Mouse (Mus musculus) lung, embryonic 15.5 days (tissue): ENCODE measurements around the gene Tmem131l. TPM values are rescaled to one million over a fixed set of nuclear protein-coding genes. Genes with fewer than 3 reads are reported as not detected.

Experiments used
- ATAC-seq: fragments of 200-750 bp; cut with Nextera tagmentation; 2 replicates; pipeline ENCODE4 v1.8.0; 2017; ENCODE audit warnings: moderate number of reproducible peaks, borderline replicate concordance; ENCODE audit not compliant: low FRiP score, low TSS enrichment; ENCODE audit errors: extremely low read depth
- H3K27ac ChIP-seq: fragments of 300-500 bp; sonication (generic); 2 replicates; pipeline ENCODE4 v1.5.1; 2015; ENCODE audit warnings: moderate library complexity, mild to moderate bottlenecking, inconsistent platforms
- H3K27me3 ChIP-seq: fragments of 300-500 bp; sonication (generic); 2 replicates; pipeline ENCODE4 v1.6.1; 2015; ENCODE audit warnings: inconsistent platforms
- H3K36me3 ChIP-seq: fragments of 300-500 bp; sonication (generic); 2 replicates; pipeline ENCODE4 v1.6.1; 2015; ENCODE audit warnings: inconsistent platforms
- H3K4me1 ChIP-seq: fragments of 300-500 bp; sonication (generic); 2 replicates; pipeline ENCODE4 v1.6.1; 2015; ENCODE audit warnings: inconsistent platforms
- H3K4me2 ChIP-seq: fragments of 300-500 bp; sonication (generic); 2 replicates; pipeline ENCODE4 v1.6.1; 2015; ENCODE audit warnings: inconsistent platforms, mild to moderate bottlenecking, moderate library complexity
- H3K4me3 ChIP-seq: fragments of 300-500 bp; sonication (generic); 2 replicates; pipeline ENCODE4 v1.5.1; 2015; ENCODE audit warnings: mild to moderate bottlenecking, inconsistent platforms
- H3K9ac ChIP-seq: fragments of 300-500 bp; sonication (generic); 2 replicates; pipeline ENCODE4 v1.6.1; 2015; ENCODE audit warnings: inconsistent platforms
- H3K9me3 ChIP-seq: fragments of 300-500 bp; sonication (generic); 2 replicates; pipeline ENCODE4 v1.6.1; 2016; ENCODE audit warnings: inconsistent platforms
- WGBS: fragments of 180-500 bp; shearing (Covaris S2); methylation state at CpG from one replicate; pipeline ENCODE4 v1.1.7; 2015; 5-methylcytosine and 5-hydroxymethylcytosine counted together
- polyA plus RNA-seq: library from polyadenylated mRNA; unstranded; fragments of >200 nt; fragmentation: Nextera tagmentation; extraction: Ambion mirVana; gene quantifications from 2 replicates; pipeline ENCODE4 v1.2.1, GENCODE M21; 2015

Gene Tmem131l
- polyA plus RNA-seq, 1 experiment from 2014 or later, result 55.9 TPM

DNA sequence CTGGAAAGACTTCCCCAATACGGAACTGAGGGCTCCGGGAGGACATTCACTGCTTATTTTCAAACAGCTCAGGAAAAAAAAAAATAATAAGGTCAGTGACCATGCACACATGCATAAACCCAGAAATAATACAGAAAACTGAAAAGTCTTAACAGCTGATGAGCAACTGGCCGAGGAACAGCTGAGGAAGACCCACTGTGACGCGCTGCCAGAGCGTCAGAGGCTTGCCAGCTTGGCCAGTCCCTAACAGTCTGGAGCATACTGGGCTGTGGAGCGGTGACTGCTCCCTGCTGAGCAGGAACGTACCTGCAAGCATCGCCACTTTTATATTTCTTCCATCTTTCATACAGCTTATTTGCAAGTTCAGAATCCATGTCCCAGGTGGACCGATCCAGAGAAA lies 105.5 kb downstream of the Tmem131l start:
- ATAC-seq, result no peak
- Histone ChIP-seq H3K27me3 (no peaks in the 10 kb centered on the region), H3K36me3 (peaks cover 61% of the 10 kb centered on the region), H3K4me3 (no peak overlapping the region), H3K9me3 (no peaks in the 10 kb centered on the region), H3K4me2 (no peak overlapping the region), H3K27ac (no peak overlapping the region), H3K9ac (no peak overlapping the region), H3K4me1 (no peaks in the 10 kb centered on the region)
- 96% methylated on average over 10 of the region's 10 CpGs for WGBS

DNA sequence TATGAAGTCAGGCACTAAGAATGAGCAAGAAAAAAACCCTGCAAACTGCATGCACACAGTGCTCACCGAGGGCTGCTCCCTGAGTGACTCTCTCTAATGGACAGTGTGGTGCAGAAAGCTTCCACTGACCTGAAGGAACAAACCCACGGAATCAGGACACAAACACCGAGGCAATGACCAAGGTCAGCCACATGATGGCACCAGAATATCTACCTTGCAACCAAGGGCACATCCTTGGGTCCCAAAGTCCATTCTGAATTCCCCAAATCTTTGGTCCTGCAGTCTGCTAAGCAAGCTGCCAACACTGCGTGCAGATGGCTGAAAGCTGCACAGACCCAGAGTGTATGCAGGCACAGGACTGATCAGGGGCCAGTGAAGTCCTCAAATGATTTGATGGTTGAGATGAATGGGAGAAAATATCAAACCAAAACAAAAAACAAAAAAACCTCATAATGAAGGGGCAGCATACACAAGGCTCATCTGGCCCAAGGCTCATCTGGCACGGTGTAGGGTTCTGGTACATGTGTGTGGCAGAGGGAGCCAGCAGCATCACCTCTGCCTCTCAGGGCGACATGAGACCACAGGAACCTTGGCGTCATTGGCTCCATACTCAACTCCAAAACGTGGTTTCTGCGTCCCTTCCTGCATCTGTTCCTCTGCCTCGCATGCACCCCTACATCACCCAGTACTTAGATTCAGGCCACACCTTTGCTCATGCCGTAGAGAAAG lies 124.0 kb downstream of the Tmem131l start:
- Histone ChIP-seq H3K27me3 (no peaks in the 10 kb centered on the region), H3K4me2 (no peak overlapping the region), H3K4me1 (no peaks in the 10 kb centered on the region), H3K27ac (no peak overlapping the region), H3K4me3 (no peak overlapping the region), H3K9me3 (no peaks in the 10 kb centered on the region), H3K36me3 (peaks cover 53% of the 10 kb centered on the region), H3K9ac (no peak overlapping the region)
- 68% methylated on average over 11 of the region's 11 CpGs for WGBS
- ATAC-seq, result no peak

- Histone ChIP-seq H3K27me3 (no peaks in the 10 kb centered on the region), H3K27ac (no peak overlapping the region), H3K4me3 (no peak overlapping the region), H3K4me2 (no peak overlapping the region), H3K4me1 (no peaks in the 10 kb centered on the region), H3K36me3 (peaks cover 52% of the 10 kb centered on the region), H3K9ac (no peak overlapping the region), H3K9me3 (no peaks in the 10 kb centered on the region)
- ATAC-seq, result no peak
- 77% methylated on average over 3 of the region's 3 CpGs for whole genome bisulfite sequencing
These were observed 124.9 kb downstream of the Tmem131l start for GRCm38 (mm10) chr3:83915102-83915501.

DNA sequence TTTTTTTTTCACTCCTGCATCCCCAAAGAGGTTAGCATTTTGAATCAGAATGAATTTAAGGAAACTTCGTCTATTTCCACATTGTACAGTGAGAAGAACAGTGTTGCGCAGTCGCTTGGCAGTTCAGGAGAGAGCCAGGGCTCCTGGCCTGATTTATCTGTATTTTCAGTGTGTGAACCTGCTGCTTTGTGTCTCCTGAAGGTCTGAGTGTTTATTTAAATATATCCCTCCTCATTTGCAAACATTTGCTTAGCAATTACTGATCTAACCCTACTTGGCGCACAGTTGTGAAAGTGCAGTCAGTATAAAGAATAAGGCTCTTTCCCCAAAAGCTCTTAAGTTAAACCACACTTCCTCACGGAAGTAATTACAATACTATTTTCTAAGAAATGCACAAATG lies 129.3 kb downstream of the Tmem131l start:
- ATAC-seq, result no peak
- Histone ChIP-seq H3K4me2 (no peak overlapping the region), H3K9me3 (no peaks in the 10 kb centered on the region), H3K4me3 (no peak overlapping the region), H3K4me1 (no peaks in the 10 kb centered on the region), H3K27ac (no peak overlapping the region), H3K27me3 (no peaks in the 10 kb centered on the region), H3K9ac (no peak overlapping the region), H3K36me3 (peaks cover 52% of the 10 kb centered on the region)
- WGBS, result 73% methylated on average over 5 of the region's 5 CpGs

DNA sequence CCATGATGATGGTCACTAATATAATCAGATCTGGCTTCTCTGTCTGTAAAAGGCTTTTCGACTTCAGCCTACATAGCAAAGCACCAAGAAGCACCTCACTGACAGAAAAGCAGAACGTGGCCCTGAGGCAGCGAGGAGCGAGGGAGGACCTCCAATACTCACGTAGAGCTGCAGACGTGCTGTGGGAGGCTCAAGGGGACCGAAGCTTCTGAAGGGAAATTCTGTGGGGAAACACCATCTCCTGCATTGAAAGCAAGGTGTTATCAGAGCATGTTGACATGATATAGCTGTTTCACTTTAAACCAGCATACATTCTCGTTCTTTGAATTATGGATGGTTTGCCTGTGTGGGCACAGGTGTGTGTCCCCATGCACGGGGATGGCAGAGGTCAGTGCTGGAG lies 133.8 kb downstream of the Tmem131l start:
- no peak overlapping the region for H3K9ac ChIP-seq
- WGBS, result 93% methylated on average over 9 of the region's 9 CpGs
- H3K27ac ChIP-seq, result no peak overlapping the region
- no peak overlapping the region for H3K4me2 ChIP-seq
- H3K4me3 ChIP-seq, result no peak overlapping the region
- no peaks in the 10 kb centered on the region for H3K27me3 ChIP-seq
- H3K4me1 ChIP-seq, result no peaks in the 10 kb centered on the region
- ATAC-seq, result no peak
- peaks cover 70% of the 10 kb centered on the region for H3K36me3 ChIP-seq
- no peaks in the 10 kb centered on the region for H3K9me3 ChIP-seq

GRCm38 (mm10) chr3:83905161-83905560 lies 134.8 kb downstream of the Tmem131l start:
- no peak for ATAC-seq
- Histone ChIP-seq H3K4me2 (no peak overlapping the region), H3K27ac (no peak overlapping the region), H3K9ac (no peak overlapping the region), H3K36me3 (peaks cover 75% of the 10 kb centered on the region), H3K4me1 (no peaks in the 10 kb centered on the region), H3K4me3 (no peak overlapping the region), H3K9me3 (no peaks in the 10 kb centered on the region), H3K27me3 (no peaks in the 10 kb centered on the region)
- 82% methylated on average over 6 of the region's 6 CpGs for WGBS

DNA sequence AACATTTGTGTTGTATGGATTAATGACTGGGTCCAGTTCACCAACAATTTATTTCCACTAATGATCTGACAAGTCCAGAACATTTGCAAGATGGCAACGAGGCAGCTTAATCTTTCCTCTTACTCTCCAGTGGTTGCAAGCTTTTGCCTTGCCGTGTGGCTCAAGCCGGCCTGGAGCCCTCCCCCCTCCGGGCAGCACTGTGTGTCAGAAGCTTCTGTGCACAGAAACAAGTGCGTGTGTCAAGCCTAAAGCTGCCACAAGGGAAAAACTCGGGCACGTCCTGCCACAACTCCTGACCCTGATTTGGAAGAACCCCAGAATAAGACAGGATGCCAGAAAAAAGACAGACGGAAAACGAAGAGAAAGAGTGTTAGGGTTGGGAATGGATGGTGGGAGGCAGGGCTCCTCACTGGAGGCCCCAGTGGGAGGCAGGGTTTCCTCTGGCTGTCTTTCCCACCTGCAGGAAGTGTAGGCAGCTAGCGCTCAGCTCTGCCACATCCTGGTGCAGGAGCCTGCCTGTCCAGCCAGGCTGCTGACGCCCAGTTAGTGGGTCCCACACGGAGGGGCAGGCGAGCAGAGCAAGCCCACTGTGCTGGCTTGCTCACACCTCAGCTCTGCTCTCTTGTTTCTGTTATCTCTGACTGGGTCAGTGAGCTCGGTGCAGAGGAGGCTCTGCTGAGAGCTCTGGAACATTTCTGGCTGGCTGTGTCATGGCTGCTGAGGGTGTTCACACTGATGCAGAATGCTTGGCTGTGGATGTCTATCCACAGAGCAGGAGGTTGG lies 135.6 kb downstream of the Tmem131l start:
- Histone ChIP-seq H3K9me3 (no peaks in the 10 kb centered on the region), H3K4me1 (no peaks in the 10 kb centered on the region), H3K27me3 (no peaks in the 10 kb centered on the region), H3K27ac (no peak overlapping the region), H3K36me3 (peaks cover 76% of the 10 kb centered on the region), H3K4me3 (no peak overlapping the region), H3K4me2 (no peak overlapping the region), H3K9ac (no peak overlapping the region)
- ATAC-seq, result no peak
- WGBS, result 69% methylated on average over 14 of the region's 14 CpGs

GRCm38 (mm10) chr3:83902943-83903342 lies 137.0 kb downstream of the Tmem131l start:
- H3K27me3 ChIP-seq, result no peaks in the 10 kb centered on the region
- H3K4me2 ChIP-seq, result no peak overlapping the region
- no peak overlapping the region for H3K9ac ChIP-seq
- WGBS, result 83% methylated on average over 5 of the region's 5 CpGs
- no peak overlapping the region for H3K27ac ChIP-seq
- H3K36me3 ChIP-seq, result peaks cover 78% of the 10 kb centered on the region
- no peaks in the 10 kb centered on the region for H3K9me3 ChIP-seq
- no peak for ATAC-seq
- no peaks in the 10 kb centered on the region for H3K4me1 ChIP-seq
- no peak overlapping the region for H3K4me3 ChIP-seq

DNA sequence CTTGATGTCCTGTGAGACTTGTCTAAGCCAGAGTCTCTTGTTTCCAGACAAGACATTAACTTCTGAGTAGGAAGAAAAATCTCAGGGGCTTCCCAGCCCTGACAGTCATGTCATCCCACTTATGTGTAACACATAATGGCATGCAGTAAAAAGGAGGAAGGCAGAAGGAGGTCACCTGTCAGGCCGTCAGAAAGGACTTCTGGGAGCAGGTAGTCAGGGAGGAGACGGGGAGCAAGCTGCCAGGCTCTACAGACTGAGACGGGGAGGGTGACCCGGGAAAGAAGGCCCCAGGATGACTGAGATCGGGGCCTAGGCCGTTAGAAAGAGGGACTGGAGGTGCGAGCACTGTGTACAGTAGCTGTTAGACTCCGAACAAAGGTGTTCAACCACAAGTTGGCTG lies 137.5 kb downstream of the Tmem131l start:
- no peaks in the 10 kb centered on the region for H3K27me3 ChIP-seq
- WGBS, result 83% methylated on average over 8 of the region's 8 CpGs
- H3K4me3 ChIP-seq, result no peak overlapping the region
- H3K9me3 ChIP-seq, result no peaks in the 10 kb centered on the region
- H3K4me2 ChIP-seq, result no peak overlapping the region
- no peak overlapping the region for H3K9ac ChIP-seq
- H3K27ac ChIP-seq, result no peak overlapping the region
- peaks cover 78% of the 10 kb centered on the region for H3K36me3 ChIP-seq
- no peaks in the 10 kb centered on the region for H3K4me1 ChIP-seq
- ATAC-seq, result no peak

DNA sequence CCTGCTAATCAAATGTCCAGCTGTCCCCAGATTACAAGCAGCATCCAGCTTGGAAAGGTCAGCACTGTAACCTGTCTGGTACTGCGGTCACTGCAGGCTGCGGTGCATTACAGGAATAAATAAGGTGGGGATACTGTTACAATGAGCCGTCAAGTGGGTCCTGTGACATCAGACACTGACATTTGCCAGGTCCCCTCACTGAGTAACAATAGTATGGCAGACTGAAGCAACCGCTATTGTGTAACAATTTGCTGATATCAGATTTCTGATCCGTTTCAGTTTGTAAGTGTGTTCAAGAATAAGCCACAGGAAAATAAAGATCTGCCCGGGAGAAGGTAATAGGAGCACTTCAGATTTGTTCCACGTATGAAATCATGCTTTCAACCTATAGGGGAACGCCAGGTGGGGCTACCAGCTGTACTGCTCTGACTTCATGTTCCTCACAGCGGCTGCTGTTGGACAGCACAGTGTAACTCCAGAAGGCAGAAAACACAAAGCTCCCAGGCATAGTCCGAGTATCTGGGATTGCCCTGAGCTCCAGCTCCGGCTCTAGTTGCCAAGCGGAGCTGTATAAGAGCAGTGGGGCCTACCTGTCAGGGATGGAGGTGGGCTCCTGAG lies 139.1 kb downstream of the Tmem131l start:
- WGBS, result 85% methylated on average over 12 of the region's 12 CpGs
- H3K4me2 ChIP-seq, result no peak overlapping the region
- no peaks in the 10 kb centered on the region for H3K27me3 ChIP-seq
- no peaks in the 10 kb centered on the region for H3K4me1 ChIP-seq
- peaks cover 72% of the 10 kb centered on the region for H3K36me3 ChIP-seq
- H3K27ac ChIP-seq, result no peak overlapping the region
- H3K9ac ChIP-seq, result no peak overlapping the region
- H3K9me3 ChIP-seq, result no peaks in the 10 kb centered on the region
- H3K4me3 ChIP-seq, result no peak overlapping the region
- no peak for ATAC-seq

DNA sequence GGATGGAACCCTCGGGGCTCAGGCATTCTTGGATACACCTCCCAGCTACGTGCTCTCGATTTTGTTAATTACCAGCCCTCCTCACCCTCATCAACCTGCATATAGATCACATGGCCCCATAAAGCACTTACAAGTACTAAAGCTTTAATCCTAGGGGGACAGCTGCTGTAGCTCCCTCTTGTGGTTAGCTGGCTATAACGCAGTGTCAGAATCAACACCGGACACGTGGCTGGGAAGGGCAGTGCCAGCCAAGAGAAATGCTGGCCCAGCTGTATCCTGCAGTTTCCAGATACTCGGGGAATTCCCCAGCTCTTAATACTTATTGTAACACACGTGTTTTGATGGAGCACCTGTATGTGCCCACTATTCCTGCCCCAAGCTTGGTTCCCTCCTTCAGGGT lies 140.4 kb downstream of the Tmem131l start:
- H3K4me1 ChIP-seq, result no peaks in the 10 kb centered on the region
- WGBS, result 50% methylated on average over 8 of the region's 8 CpGs
- ATAC-seq, result no peak

GRCm38 (mm10) chr3:83898246-83898645 lies 141.7 kb downstream of the Tmem131l start:
- H3K4me3 ChIP-seq, result no peak overlapping the region
- WGBS, result 92% methylated on average over 9 of the region's 9 CpGs
- no peak for ATAC-seq
- no peak overlapping the region for H3K4me2 ChIP-seq
- H3K36me3 ChIP-seq, result peaks cover 48% of the 10 kb centered on the region
- H3K27ac ChIP-seq, result no peak overlapping the region
- no peaks in the 10 kb centered on the region for H3K27me3 ChIP-seq
- H3K9me3 ChIP-seq, result no peaks in the 10 kb centered on the region
- H3K9ac ChIP-seq, result no peak overlapping the region
- H3K4me1 ChIP-seq, result no peaks in the 10 kb centered on the region

More for the DNA sequence above, 140.4 kb downstream of the Tmem131l start:
- no peak overlapping the region for H3K4me2 ChIP-seq
- no peak overlapping the region for H3K4me3 ChIP-seq
- no peak overlapping the region for H3K27ac ChIP-seq
- H3K27me3 ChIP-seq, result no peaks in the 10 kb centered on the region
- peaks cover 59% of the 10 kb centered on the region for H3K36me3 ChIP-seq
- H3K9ac ChIP-seq, result no peak overlapping the region
- H3K9me3 ChIP-seq, result no peaks in the 10 kb centered on the region
